9 mouse cellular contexts compared by ENCODE assay signal in genomic region chr11:79647071-79647501, GRCm38 (mm10). TPM values are rescaled to one million over a fixed set of nuclear protein-coding genes. Genes with fewer than 3 reads are reported as not detected.
DNase-seq lines count a peak whose midpoint lies in the region; ATAC-seq lines count a peak whose summit lies in the region.
"Had no signal": no experiment of that assay in that cellular context is flagged by ENCODE, and none has a peak within 500 bp of the region (broad histone marks: within the 10 kb centered on the region; RNA-seq: fewer than 3 reads in every experiment).

No protein-coding gene starts in this region.

- H3K36me3 ChIP-seq in heart, embryonic 16.5 days (ENCODE audit: control insufficient read depth, insufficient read depth): no peaks in the 10 kb centered on the region
- H3K36me3 ChIP-seq in forebrain, embryonic 11.5 days (ENCODE audit: control insufficient read depth, insufficient read depth, low read length): no peaks in the 10 kb centered on the region
- H3K36me3 ChIP-seq in midbrain, embryonic 14.5 days (ENCODE audit: control insufficient read depth, insufficient read depth, low read length): no peaks in the 10 kb centered on the region
- no peaks in the 10 kb centered on the region for H3K36me3 ChIP-seq in intestine, embryonic 15.5 days
- H3K36me3 ChIP-seq: limb, embryonic 15.5 days had no signal

- WGBS in heart, embryonic 16.5 days: 51% methylated on average over 8 of the region's 8 CpGs
- WGBS in forebrain, embryonic 11.5 days: 30% methylated on average over 8 of the region's 8 CpGs
- 39% methylated on average over 8 of the region's 8 CpGs for WGBS in midbrain, embryonic 14.5 days
- 64% methylated on average over 8 of the region's 8 CpGs for WGBS in intestine, embryonic 15.5 days

- intact Hi-C loops in heart, postnatal 25 days (cut with DNase I): no loop called here

- peaks cover 22% of the 10 kb centered on the region for H3K4me1 ChIP-seq in heart, embryonic 16.5 days (ENCODE audit: control insufficient read depth, insufficient read depth, low read length)
- H3K4me1 ChIP-seq in forebrain, embryonic 11.5 days (replicated peaks; ENCODE audit: control insufficient read depth, insufficient read depth, low read length): peaks cover 20% of the 10 kb centered on the region
- H3K4me1 ChIP-seq in midbrain, embryonic 14.5 days (ENCODE audit: control insufficient read depth, insufficient read depth, low read length): peaks cover 17% of the 10 kb centered on the region
- H3K4me1 ChIP-seq in intestine, embryonic 15.5 days (replicated peaks): peaks cover 18% of the 10 kb centered on the region

- no peak overlapping the region for H3K27ac ChIP-seq in heart, embryonic 16.5 days (ENCODE audit: low read length)
- peak overlapping the region; percentile 70 for H3K27ac ChIP-seq in forebrain, embryonic 11.5 days (ENCODE audit: low read depth, low read length)
- peak overlapping the region; percentile 52; the same call in 1 of the 2 replicates for H3K27ac ChIP-seq in midbrain, embryonic 14.5 days (replicated peaks; ENCODE audit: low read depth, low read length)
- H3K27ac ChIP-seq in intestine, embryonic 15.5 days: no peak overlapping the region
- H3K27ac ChIP-seq: limb, embryonic 15.5 days had no signal

- no peak for DNase-seq in heart, postnatal 25 days (ENCODE audit: low spot score)
- no peak for DNase-seq in forebrain, embryonic 11.5 days (ENCODE audit: low spot score)
- peak; percentile 67 for DNase-seq in kidney, postnatal 10 days
- peak; percentile 24 for DNase-seq in midbrain, embryonic 14.5 days
- no peak for DNase-seq in urinary bladder, postnatal 10 days (ENCODE audit: low spot score)
- DNase-seq in spleen, postnatal 36 days (ENCODE audit: low spot score in 2 of 2): no peak

- 0 out of 2 replicates have a peak overlapping the region, but pooled peaks have one; percentile 11 for H3K9ac ChIP-seq in heart, embryonic 16.5 days (ENCODE audit: low read length)
- peak overlapping the region; percentile 33; the same call in 1 of the 2 replicates for H3K9ac ChIP-seq in forebrain, embryonic 11.5 days (ENCODE audit: low read length)
- H3K9ac ChIP-seq in midbrain, embryonic 14.5 days (replicated peaks; ENCODE audit: low read length): no peak overlapping the region; the same call in 1 of the 2 replicates
- no peak overlapping the region for H3K9ac ChIP-seq in intestine, embryonic 15.5 days
- H3K9ac ChIP-seq: limb, embryonic 15.5 days had no signal

- no peak overlapping the region for H3K4me2 ChIP-seq in heart, embryonic 16.5 days (ENCODE audit: low read depth, low read length)
- H3K4me2 ChIP-seq in forebrain, embryonic 11.5 days (ENCODE audit: low read depth, low read length, severe bottlenecking): no peak overlapping the region
- H3K4me2 ChIP-seq in midbrain, embryonic 14.5 days (ENCODE audit: low read length): no peak overlapping the region
- no peak overlapping the region for H3K4me2 ChIP-seq in intestine, embryonic 15.5 days (replicated peaks)
- H3K4me2 ChIP-seq: limb, embryonic 15.5 days had no signal

- H3K4me3 ChIP-seq in heart, embryonic 16.5 days (ENCODE audit: low read length): no peak overlapping the region
- H3K4me3 ChIP-seq in forebrain, embryonic 11.5 days (ENCODE audit: low read depth, low read length): no peak overlapping the region
- no peak overlapping the region for H3K4me3 ChIP-seq in midbrain, embryonic 14.5 days (replicated peaks; ENCODE audit: low read depth, low read length)
- no peak overlapping the region for H3K4me3 ChIP-seq in intestine, embryonic 15.5 days (replicated peaks)
- H3K4me3 ChIP-seq: limb, embryonic 15.5 days had no signal

- no peaks in the 10 kb centered on the region for H3K9me3 ChIP-seq in heart, embryonic 16.5 days (replicated peaks; ENCODE audit: control insufficient read depth, low read length)
- no peaks in the 10 kb centered on the region for H3K9me3 ChIP-seq in forebrain, embryonic 11.5 days (ENCODE audit: control insufficient read depth, low read length)
- no peaks in the 10 kb centered on the region for H3K9me3 ChIP-seq in midbrain, embryonic 14.5 days (ENCODE audit: control insufficient read depth, low read length)
- no peaks in the 10 kb centered on the region for H3K9me3 ChIP-seq in intestine, embryonic 15.5 days
- H3K9me3 ChIP-seq: limb, embryonic 15.5 days had no signal

- no peak for ATAC-seq in heart, embryonic 16.5 days (replicated peaks; ENCODE audit: extremely low read depth, insufficient read depth, low FRiP score)
- ATAC-seq in forebrain, embryonic 11.5 days (replicated peaks; ENCODE audit: low FRiP score): no peak
- ATAC-seq in midbrain, embryonic 14.5 days (ENCODE audit: low FRiP score, low TSS enrichment): no peak
- no peak for ATAC-seq in intestine, embryonic 15.5 days

- peaks cover 6% of the 10 kb centered on the region; the same call in 1 of the 2 replicates for H3K27me3 ChIP-seq in heart, embryonic 16.5 days (ENCODE audit: control insufficient read depth, insufficient read depth, low read length)
- no peaks in the 10 kb centered on the region for H3K27me3 ChIP-seq in forebrain, embryonic 11.5 days (ENCODE audit: control insufficient read depth, insufficient read depth, low read length)
- H3K27me3 ChIP-seq in midbrain, embryonic 14.5 days (ENCODE audit: control insufficient read depth, insufficient read depth, low read length): no peaks in the 10 kb centered on the region
- no peaks in the 10 kb centered on the region; the same call in 1 of the 2 replicates for H3K27me3 ChIP-seq in intestine, embryonic 15.5 days (replicated peaks)
- H3K27me3 ChIP-seq: limb, embryonic 15.5 days had no signal

RNA-seq across cellular contexts. Expression of gene Rab11fip4, which starts 56.1 kb away (rescaled TPM):
- 1.7 and 2.7 TPM in 2 replicates for polyA plus RNA-seq in heart, embryonic 16.5 days (2015; fragmentation: Nextera tagmentation; extraction: Ambion mirVana)
- under 1 TPM; 0.06 to 0.29 TPM for total RNA-seq in heart, postnatal 25 days (2021)
- polyA plus RNA-seq in forebrain, embryonic 11.5 days (2014; fragmentation: Nextera tagmentation; extraction: Ambion mirVana): 16.0 and 16.8 TPM in 2 replicates
- 22.0 and 24.4 TPM in 2 replicates for polyA plus RNA-seq in midbrain, embryonic 14.5 days (2014; fragmentation: Nextera tagmentation; extraction: Ambion mirVana)
- 1.7 and 1.8 TPM in 2 replicates for polyA plus RNA-seq in intestine, embryonic 15.5 days (2015; fragmentation: Nextera tagmentation; extraction: Ambion mirVana)

Comparison
In these comparisons a context has a peak if more than half of its experiments do, and no peak if none do; other contexts are left out.
1. H3K27ac ChIP-seq: peak in forebrain, embryonic 11.5 days (single experiment) and midbrain, embryonic 14.5 days (single experiment); none in heart, embryonic 16.5 days (single experiment) and intestine, embryonic 15.5 days (single experiment).
2. H3K9ac ChIP-seq: peak in heart, embryonic 16.5 days (single experiment) and forebrain, embryonic 11.5 days (single experiment); none in midbrain, embryonic 14.5 days (single experiment) and intestine, embryonic 15.5 days (single experiment).
3. DNase-seq: peak in kidney, postnatal 10 days (single experiment) and midbrain, embryonic 14.5 days (single experiment); none in heart, postnatal 25 days (single experiment), forebrain, embryonic 11.5 days (single experiment), urinary bladder, postnatal 10 days (single experiment) and spleen, postnatal 36 days (0 of 2).